Mouse (Mus musculus) kidney, adult 18-20 months (tissue): ENCODE data around the gene Ola1.
A peak's percentile ranks its signal among the peaks of the same experiment; 100 is the strongest.

Experiments
- DNase-seq: peaks from one replicate; pipeline ENCODE4 v3.0.0; 2021

The Ola1 gene

DNA sequence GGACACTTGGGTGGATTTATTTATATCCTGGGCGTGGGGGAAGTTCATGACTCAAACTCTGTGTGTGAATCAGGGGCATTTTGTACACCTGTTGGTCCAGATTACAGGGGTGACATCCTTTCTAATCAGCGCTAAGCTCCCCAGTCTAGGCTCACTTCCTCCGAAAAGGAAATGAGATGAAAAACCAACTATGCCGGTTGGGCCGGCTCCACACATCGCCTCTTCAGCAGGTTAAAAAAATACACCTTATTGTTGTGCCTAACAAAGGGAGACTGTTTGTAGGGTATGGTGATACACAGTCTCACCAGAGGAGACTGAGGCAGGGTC, 158.5 kb downstream of the Ola1 start:
- DNase-seq: no peak

DNA sequence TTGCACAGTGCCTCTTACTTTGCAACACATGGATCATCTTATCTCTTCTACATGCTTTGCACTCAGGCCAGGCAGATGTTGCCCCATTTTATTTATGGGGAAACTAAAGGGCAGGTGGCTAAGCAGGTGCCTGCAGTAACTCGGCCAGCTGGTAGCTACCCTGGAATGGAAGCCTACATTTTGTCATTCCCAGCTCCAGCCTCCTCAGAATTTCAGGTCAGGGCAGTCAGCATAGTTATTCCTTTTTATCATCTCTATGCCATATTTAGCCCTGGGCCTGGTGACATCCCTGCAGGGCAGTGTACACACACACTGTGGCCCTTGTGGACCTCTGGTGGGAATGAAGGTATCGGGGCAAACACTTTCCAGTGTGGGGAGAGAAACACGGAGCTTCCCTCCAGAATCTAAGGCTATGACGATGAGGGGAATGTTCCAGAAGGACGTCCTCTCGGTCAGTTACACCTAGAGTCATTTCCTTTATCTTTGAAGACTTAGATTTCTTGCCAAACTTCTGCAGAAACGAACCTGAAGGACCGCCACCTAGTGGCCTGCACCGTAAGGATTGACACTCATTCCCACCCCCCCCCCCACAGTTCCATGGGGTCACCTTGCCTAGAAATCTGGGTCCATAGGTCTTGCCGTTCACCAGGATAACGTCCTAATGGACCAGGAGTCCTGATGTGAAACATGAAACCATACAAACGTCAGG, 159.0 kb downstream of the Ola1 start:
- peak; percentile 40 for DNase-seq

DNA sequence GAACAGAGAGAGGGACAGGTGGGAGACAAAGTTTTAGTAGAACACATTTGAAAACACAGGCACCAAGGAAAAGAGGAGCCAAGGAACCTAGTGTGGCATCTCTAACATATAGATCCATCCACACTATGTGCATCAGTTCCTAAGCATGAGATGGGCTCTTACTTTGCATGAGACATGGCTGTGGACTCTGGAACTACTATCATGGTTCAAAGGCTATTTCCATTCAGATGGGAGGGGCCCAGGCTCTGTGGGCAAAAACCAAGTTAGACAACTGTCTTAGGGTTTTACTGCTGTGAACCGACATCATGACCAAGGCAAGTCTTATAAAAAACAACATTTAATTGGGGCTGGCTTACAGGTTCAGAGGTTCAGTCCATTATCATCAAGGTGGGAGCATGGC, 160.4 kb downstream of the Ola1 start:
- DNase-seq: no peak

DNA sequence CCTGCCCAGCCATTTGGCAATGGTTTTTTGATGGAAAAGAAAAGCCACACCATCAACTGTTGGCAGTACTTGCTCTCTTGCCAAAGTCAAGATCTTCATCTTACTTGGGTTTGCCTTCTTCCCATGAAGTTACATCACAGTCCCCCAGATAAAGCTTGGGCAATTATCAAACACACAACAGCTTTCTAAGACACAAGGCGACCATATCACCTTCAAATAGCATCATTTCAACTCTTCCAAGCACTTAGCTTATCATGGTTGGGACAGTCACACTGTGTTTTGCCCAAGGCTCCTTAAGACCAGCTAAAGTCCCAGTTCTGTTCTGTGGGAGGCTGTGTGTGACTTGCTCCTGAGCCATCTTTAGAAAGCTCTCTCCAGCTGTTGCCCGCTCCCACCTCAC, 161.1 kb downstream of the Ola1 start:
- DNase-seq: no peak

DNA sequence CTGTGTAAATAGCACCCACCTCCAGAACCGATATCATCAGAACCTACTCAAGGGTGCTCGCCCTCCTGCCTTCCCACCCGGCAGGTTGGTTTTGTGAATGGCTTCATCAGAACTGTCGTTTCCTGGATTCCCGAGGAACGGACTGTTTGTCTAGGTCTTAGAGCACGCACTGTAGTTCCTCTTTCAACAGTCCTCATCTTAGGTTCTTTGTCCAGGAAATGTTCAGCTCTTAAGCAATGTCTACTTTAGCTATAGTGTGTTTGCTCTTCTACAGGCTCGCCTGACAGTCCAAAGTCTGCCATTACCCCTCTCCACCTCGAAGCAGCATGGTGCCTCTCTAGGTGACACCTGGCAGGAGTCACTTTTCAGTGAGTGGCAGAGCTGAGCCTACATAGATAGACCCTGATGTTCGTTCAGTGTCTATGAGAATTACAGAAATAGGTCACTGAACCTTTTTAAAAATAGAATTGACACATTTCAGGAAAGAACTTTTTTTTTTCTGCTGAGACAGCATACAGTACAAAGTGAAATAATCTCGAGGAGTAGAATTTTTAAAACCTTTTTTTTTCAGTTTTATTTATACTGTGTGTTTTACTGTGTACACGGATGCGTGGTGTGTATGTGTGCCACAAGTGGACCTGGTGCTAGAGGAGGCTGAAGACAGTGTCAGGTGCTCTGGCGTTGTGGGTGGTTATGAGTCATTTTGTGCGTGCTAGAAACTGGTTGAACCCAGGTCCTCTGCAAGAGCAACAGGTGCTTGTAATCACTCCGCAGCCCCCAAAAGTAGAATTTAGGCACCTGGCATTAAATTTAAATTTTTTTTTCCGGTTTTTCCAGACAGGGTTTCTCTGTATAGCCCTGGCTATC, 162.4 kb downstream of the Ola1 start:
- DNase-seq: no peak

DNA sequence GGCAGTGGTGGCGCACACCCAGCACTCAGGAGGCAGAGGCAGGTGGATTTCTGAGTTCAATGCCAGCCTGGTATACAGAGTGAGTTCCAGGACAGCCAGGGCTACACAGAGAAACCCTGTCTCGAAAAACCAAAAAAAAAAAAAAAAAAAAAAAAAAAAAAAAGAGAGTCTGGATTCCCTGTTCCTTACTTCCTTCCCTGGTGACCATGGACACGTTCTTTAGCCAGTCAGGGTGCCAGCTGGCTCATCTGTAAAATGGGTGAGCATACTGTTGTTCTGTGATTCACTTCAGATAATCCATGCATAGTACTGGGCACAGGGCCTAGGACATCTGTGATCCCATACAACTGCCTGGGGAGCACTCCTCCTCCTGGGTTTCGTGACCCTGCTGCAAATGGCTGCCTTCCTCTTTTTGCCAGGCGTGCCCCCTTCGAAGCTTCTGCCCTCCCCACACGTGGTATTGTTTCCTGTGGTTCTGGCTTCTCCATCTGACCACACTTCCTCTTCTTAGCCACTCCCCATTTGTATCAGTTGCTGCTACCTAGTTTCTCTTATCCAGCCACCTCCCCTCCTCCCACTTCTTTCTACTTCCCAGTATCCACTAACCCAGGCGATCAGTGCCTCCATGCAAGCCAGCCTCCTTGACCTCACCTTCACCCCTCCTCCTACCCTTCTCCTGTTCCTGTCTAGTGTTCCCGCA, 164.8 kb downstream of the Ola1 start:
- DNase-seq: no peak

DNA sequence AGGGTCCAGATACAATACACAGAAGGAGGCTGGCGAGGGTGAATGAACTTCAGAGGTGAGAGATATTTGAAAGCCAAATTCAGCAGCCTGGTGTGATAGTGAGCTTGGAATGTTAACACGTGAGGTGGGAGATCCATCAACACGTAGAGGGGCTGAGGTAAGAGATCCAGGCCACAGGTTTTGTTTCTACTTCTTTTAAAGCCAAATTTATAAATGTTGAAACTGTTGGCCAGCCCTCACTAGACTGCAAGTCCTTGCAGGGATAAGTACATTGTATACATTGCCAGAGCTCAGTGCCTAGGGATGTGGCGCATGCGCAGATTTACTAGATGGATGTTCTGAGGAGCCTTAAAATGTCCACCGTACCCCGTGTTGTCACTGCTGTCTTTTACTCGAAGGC, 168.3 kb downstream of the Ola1 start:
- no peak for DNase-seq

DNA sequence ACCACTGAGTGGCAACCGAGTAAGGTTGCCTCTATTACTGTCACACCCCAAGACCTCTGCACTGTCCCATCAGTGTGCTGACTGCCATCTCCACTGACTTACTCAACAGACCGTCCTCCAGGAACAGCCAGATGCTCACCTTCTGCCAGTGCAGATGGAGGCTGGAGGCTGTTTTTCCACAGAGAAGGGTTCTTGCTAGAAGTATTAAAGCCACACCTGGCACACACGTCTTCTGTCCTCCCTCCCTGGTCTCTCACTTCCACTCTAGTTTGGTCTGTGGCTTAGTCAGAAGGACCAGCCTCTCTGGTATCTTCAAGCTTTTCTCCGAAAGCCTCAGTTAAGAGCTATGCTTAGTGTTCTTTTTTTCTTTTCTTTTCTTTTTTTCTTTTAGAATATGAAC, 168.7 kb downstream of the Ola1 start:
- no peak for DNase-seq

DNA sequence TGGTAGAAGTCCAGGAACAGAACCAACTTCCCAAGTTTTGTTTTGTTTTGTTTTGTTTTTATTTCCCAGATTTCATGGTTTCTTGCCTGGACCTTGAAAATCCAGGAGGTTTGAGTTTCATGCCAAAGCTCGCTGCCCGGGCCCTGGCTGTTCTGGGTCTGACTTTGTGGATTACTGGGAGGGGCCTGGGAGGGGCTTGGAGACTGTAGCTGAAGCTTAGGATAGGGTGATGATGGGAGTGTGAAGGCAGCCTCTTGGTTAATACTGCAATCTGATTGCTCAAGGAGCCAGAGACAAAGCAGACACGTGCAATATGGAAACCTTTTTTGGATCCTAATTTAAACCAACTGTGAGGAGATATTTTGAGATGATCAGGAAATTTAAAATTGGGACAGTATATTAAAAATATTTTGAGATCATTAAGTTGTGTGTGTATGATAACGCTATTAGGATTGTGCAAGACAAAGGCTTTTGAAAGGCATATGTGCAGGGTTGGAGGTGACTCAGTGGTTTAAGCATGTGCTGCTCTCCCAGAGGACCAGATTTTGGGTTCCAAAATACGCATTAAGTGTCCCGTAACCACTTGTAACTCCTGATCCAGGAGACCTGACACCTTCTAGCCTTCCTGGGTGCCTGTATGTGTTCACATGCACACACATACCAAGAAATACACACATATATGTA, 169.6 kb downstream of the Ola1 start:
- no peak for DNase-seq

DNA sequence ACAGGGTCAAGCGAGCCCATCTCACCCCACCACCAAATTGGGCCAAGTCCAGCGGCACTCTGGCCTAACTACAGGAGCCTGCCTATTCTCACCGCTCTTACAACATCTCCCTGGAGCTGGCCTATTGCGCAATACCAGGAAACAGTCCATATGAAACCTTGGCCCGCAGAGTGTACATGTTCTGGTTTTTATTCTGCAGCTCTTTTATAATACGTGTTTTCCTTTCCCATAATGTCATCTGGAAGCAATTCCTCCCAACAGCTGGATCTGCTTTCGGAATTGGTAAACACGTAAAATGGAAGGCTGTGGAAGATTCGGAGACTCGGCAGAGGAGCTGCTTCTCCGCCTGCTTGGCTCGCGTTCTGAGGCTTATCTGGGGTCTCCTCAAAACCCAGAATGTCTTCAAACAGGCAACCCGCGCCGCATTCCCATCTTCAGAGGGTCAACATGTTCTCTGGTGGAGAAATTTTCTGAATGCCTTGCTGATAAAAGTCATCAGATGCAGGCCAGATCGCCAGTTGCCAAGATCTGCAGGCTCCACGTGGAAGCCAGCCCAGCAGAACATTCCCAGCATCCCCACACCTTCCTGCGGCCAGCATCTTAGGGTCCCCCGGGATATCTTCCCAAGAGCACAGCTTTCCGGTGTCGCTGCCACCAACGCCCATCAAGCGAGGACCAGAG, 171.5 kb downstream of the Ola1 start:
- DNase-seq: peak; percentile 27

DNA sequence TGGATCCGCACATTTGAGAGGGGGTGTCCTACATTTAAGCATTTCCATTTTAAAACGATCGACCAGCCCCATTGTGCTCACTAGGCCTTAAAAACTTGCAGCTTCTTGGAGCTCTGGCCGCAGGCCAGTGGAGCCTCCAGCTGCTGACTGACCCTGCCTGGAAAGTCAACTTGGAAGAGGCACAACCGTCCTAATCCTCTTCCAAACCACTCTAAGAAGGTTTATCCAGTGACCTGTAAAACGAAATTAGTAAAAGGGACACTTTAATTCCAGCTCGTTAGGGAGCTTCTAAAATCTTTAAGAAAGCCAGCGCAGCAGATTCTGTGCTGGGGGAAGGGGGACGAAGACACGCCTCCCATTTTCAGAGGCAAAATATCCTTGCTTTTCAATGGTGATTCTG, 172.1 kb downstream of the Ola1 start:
- no peak for DNase-seq

DNA sequence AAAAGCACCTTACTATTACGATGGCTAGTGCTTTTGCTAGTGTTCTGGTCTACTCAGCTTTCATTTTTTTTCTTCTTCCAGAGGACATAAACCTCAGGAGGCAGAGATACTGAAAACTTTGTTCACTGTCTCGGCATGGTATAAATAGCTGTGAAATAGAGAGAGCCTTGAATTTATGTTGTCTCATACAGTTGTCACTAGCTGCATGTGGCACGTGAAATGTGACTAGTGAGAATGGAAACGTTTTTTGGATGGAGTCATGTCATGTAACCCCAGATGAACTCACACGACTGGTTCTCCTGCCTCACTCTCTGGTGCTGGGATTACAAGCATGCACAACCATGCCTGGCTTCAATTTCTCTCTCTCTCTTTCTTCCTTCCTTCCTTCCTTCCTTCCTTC, 173.2 kb downstream of the Ola1 start:
- no peak for DNase-seq
